Mouse (Mus musculus): Measurements from ENCODE around the gene Prom1. TPM values are rescaled to one million over a fixed set of nuclear protein-coding genes. Genes with fewer than 3 reads are reported as not detected.
A peak's percentile ranks its signal among the peaks of the same experiment; 100 is the strongest.

Gene Prom1
- polyA plus RNA-seq, 1 experiment from 2014 or later = 101 TPM

DNA sequence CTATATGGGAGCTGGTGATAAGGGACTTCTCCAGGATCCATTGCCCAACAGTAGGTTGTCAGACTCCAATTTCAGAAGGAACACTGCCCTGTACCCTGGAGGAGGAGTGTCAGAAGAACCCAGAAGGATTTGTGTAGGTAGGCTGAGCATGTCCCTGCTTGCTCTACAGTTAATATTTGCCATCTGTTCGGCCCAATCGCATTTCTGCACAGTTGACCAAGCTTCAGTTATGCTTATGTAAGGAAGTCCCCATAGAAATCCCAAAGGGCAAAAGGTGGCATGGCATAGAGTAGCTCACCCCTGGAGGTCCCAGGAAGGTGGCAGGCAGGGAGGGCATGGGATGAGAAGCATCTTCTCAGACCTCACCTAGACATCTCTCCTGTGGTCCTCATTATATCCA lies 19.6 kb upstream of the Prom1 start:
- no peak for TF ChIP-seq CTCF (IDR thresholded peaks at IDR 0.05; ENCODE audit: low read depth)
- Histone ChIP-seq H3K4me3 (replicated peaks; ENCODE audit: low read depth, low read length) (no peak overlapping the region), H3K27ac (no peak overlapping the region), H3K27me3 (ENCODE audit: insufficient read depth, low read length) (no peaks in the 10 kb centered on the region), H3K36me3 (ENCODE audit: insufficient read depth, low read length) (no peaks in the 10 kb centered on the region), H3K9ac (ENCODE audit: low read depth, low read length) (no peak overlapping the region), H3K4me1 (replicated peaks; ENCODE audit: insufficient read depth, low read length) (no peaks in the 10 kb centered on the region), H3K4me2 (ENCODE audit: low read length) (no peak overlapping the region), H3K9me3 (replicated peaks; ENCODE audit: low read length) (no peaks in the 10 kb centered on the region)
- DNase-seq (ENCODE audit: low spot score) = no peak
- no peak; the same call in 1 of the 2 replicates for ATAC-seq (replicated peaks; ENCODE audit: low FRiP score, low read depth)
- 53% methylated on average over 2 of the region's 2 CpGs for WGBS

DNA sequence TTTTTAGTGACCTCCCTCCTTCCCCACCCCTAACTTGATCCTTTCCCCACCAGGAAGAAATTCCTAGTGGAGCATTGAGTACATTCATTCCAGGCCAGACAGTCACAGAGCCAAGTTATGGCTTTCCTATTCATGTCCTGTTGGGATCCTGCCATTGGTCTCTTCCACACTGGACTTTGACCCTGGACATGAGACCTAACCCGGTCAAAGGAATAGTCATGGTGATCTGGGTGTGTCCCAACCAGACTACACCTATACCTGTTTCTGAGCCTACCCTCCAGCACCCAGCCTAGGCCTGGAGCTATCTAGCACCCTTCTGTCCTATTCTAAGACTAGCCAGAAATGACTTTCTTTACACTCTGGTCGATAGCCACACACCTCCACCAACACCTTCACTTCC lies 11.3 kb upstream of the Prom1 start:
- Histone ChIP-seq H3K9ac (ENCODE audit: low read depth, low read length) (no peak overlapping the region), H3K36me3 (ENCODE audit: insufficient read depth, low read length) (no peaks in the 10 kb centered on the region), H3K9me3 (replicated peaks; ENCODE audit: low read length) (no peaks in the 10 kb centered on the region), H3K27ac (no peak overlapping the region), H3K27me3 (ENCODE audit: insufficient read depth, low read length) (no peaks in the 10 kb centered on the region), H3K4me1 (replicated peaks; ENCODE audit: insufficient read depth, low read length) (no peaks in the 10 kb centered on the region), H3K4me2 (ENCODE audit: low read length) (no peak overlapping the region), H3K4me3 (replicated peaks; ENCODE audit: low read depth, low read length) (no peak overlapping the region)
- 76% methylated on average over 2 of the region's 2 CpGs for WGBS
- no peak for TF ChIP-seq CTCF (IDR thresholded peaks at IDR 0.05; ENCODE audit: low read depth)
- DNase-seq (ENCODE audit: low spot score) (peak; percentile 22), ATAC-seq (replicated peaks; ENCODE audit: low FRiP score, low read depth) (no peak)

DNA sequence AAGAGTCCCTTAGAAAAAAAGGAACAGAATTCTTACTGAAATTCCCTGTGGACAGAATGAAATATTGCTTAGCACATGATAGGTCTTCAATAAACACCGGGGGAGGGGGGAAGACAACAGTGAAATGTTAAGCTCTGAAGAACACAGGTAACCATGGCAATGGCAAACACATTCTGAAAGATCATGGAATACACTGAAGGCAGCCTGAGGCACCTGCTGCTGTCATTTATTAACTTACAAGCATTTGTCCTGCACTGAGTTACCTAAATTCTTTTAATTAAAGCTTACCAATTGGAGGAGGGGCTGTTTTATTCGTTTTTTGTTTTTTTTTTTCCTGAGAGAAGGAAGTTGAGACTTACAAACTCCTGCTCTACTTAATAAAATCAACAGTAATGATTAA lies 7.3 kb upstream of the Prom1 start:
- no peak overlapping the region for H3K27ac ChIP-seq
- H3K4me3 ChIP-seq (replicated peaks; ENCODE audit: low read depth, low read length) = no peak overlapping the region
- no peaks in the 10 kb centered on the region for H3K36me3 ChIP-seq (ENCODE audit: insufficient read depth, low read length)
- no peak for TF ChIP-seq CTCF (IDR thresholded peaks at IDR 0.05; ENCODE audit: low read depth)
- no peak overlapping the region for H3K4me2 ChIP-seq (ENCODE audit: low read length)
- H3K9me3 ChIP-seq (replicated peaks; ENCODE audit: low read length) = peaks cover 3% of the 10 kb centered on the region; the same call in 1 of the 2 replicates
- ATAC-seq (replicated peaks; ENCODE audit: low FRiP score, low read depth) (peak; percentile 81), DNase-seq (ENCODE audit: low spot score) (peak; percentile 47)
- peaks cover 8% of the 10 kb centered on the region for H3K4me1 ChIP-seq (replicated peaks; ENCODE audit: insufficient read depth, low read length)
- 38% methylated on average over 2 of the region's 2 CpGs for WGBS
- H3K27me3 ChIP-seq (ENCODE audit: insufficient read depth, low read length) = no peaks in the 10 kb centered on the region
- no peak overlapping the region for H3K9ac ChIP-seq (ENCODE audit: low read depth, low read length)

DNA sequence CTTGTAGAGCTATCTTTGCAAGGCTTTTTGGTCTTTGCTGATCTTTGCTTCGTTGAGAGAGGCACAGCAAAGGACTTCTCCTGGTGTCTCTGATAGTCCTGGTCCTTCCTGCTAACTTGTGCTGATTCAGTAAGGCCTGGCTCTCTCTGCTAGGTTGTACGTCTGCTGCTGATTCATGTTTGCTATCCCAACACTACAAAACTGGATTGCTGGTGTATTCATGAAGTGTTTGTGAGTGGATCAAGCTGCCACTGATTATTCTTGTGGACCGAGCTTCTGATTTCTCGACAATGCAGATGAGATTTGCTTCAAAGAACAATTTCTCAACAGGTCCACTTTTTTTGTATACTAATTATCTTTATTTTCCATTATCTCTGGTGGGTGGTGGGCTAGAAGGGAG lies 6.3 kb upstream of the Prom1 start:
- 89% methylated on average over 4 of the region's 4 CpGs for WGBS
- Histone ChIP-seq H3K27ac (no peak overlapping the region), H3K9me3 (replicated peaks; ENCODE audit: low read length) (peaks cover 3% of the 10 kb centered on the region; the same call in 1 of the 2 replicates), H3K27me3 (ENCODE audit: insufficient read depth, low read length) (no peaks in the 10 kb centered on the region), H3K36me3 (ENCODE audit: insufficient read depth, low read length) (no peaks in the 10 kb centered on the region), H3K4me2 (ENCODE audit: low read length) (no peak overlapping the region), H3K4me1 (replicated peaks; ENCODE audit: insufficient read depth, low read length) (peaks cover 8% of the 10 kb centered on the region), H3K4me3 (replicated peaks; ENCODE audit: low read depth, low read length) (no peak overlapping the region), H3K9ac (ENCODE audit: low read depth, low read length) (no peak overlapping the region)
- ATAC-seq (replicated peaks; ENCODE audit: low FRiP score, low read depth) = no peak
- no peak for TF ChIP-seq CTCF (IDR thresholded peaks at IDR 0.05; ENCODE audit: low read depth)
- no peak for DNase-seq (ENCODE audit: low spot score)

DNA sequence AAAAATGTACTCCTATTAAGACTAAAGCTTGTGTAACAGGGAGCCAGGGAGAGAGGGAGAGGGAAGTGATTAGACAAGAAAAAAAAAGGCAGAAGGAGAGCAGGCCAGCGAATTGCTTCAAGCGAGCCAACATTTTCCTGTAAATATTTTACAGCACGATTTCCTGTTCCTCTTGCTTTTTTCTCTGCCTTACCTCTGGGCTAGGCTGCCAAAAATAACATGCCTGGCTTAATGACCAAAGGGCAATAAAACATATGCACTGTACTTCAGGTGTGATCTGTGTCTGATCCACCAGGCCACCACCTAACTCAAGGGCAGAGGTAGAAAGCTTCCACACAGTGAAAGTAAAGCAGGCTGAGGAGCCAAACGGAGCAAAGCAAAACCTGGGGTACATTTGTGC lies 3.4 kb upstream of the Prom1 start:
- no peak overlapping the region for H3K9ac ChIP-seq (ENCODE audit: low read depth, low read length)
- TF ChIP-seq CTCF (IDR thresholded peaks at IDR 0.05; ENCODE audit: low read depth) = no peak
- no peaks in the 10 kb centered on the region for H3K36me3 ChIP-seq (ENCODE audit: insufficient read depth, low read length)
- peak; percentile 65 for DNase-seq (ENCODE audit: low spot score)
- peak overlapping the region; percentile 70 for H3K27ac ChIP-seq
- H3K4me3 ChIP-seq (replicated peaks; ENCODE audit: low read depth, low read length) = no peak overlapping the region
- no peak for ATAC-seq (replicated peaks; ENCODE audit: low FRiP score, low read depth)
- H3K4me1 ChIP-seq (replicated peaks; ENCODE audit: insufficient read depth, low read length) = peaks cover 8% of the 10 kb centered on the region
- no peak overlapping the region for H3K4me2 ChIP-seq (ENCODE audit: low read length)
- WGBS = 21% methylated on average over 4 of the region's 4 CpGs
- peaks cover 3% of the 10 kb centered on the region; the same call in 1 of the 2 replicates for H3K9me3 ChIP-seq (replicated peaks; ENCODE audit: low read length)
- no peaks in the 10 kb centered on the region for H3K27me3 ChIP-seq (ENCODE audit: insufficient read depth, low read length)

DNA sequence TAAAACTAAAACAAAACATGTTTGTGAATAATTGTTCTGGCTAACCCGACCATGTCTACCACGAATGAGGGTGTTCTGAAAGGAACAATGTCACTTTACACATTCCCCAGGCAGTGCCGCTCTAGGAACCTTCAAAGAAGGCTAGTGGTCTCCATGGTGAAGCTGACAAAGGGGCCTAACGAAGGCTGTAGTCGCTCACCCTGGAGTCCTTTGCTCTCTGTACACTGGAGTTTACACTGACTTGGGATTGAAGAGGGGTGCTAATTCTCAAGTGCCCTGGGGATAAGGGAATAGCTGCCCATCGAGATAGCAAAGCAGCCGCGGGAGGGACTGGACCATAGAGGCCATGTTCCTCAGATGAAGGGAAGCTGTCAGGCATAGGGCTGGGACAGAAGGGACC lies 2.9 kb upstream of the Prom1 start:
- 52% methylated on average over 8 of the region's 8 CpGs for WGBS
- Histone ChIP-seq H3K9me3 (replicated peaks; ENCODE audit: low read length) (peaks cover 3% of the 10 kb centered on the region; the same call in 1 of the 2 replicates), H3K4me1 (replicated peaks; ENCODE audit: insufficient read depth, low read length) (peaks cover 8% of the 10 kb centered on the region), H3K27ac (peak overlapping the region; percentile 70), H3K27me3 (ENCODE audit: insufficient read depth, low read length) (no peaks in the 10 kb centered on the region), H3K9ac (ENCODE audit: low read depth, low read length) (no peak overlapping the region), H3K4me3 (replicated peaks; ENCODE audit: low read depth, low read length) (no peak overlapping the region), H3K36me3 (ENCODE audit: insufficient read depth, low read length) (no peaks in the 10 kb centered on the region), H3K4me2 (ENCODE audit: low read length) (no peak overlapping the region)
- DNase-seq (ENCODE audit: low spot score) (no peak), ATAC-seq (replicated peaks; ENCODE audit: low FRiP score, low read depth) (no peak)
- no peak for TF ChIP-seq CTCF (IDR thresholded peaks at IDR 0.05; ENCODE audit: low read depth)

DNA sequence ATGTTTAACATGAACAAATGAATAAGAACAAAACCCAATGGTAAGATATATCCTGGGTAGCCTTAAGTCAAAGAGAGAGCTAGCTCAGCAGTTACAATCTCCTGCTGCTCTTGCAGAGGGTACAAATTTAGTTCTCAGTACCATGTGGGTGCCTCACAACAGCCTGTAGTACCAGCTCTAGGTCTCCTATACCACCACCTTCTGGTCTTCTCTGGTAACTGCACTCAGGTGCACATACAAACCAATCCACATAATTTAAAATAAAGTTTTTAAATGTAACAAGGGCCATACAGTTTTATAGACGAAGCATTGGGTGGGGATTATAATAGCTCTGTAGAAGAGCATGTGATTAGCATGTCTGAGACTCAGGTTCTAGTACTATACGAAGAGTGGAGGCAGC lies 2.3 kb upstream of the Prom1 start:
- Histone ChIP-seq H3K9ac (ENCODE audit: low read depth, low read length) (no peak overlapping the region), H3K27ac (peak overlapping the region; percentile 70; the same call in 1 of the 2 replicates), H3K9me3 (replicated peaks; ENCODE audit: low read length) (peaks cover 3% of the 10 kb centered on the region; the same call in 1 of the 2 replicates), H3K27me3 (ENCODE audit: insufficient read depth, low read length) (no peaks in the 10 kb centered on the region), H3K4me3 (replicated peaks; ENCODE audit: low read depth, low read length) (no peak overlapping the region), H3K4me1 (replicated peaks; ENCODE audit: insufficient read depth, low read length) (peaks cover 11% of the 10 kb centered on the region), H3K36me3 (ENCODE audit: insufficient read depth, low read length) (no peaks in the 10 kb centered on the region), H3K4me2 (ENCODE audit: low read length) (no peak overlapping the region)
- WGBS = 94% methylated on average over 2 of the region's 2 CpGs
- DNase-seq (ENCODE audit: low spot score) = peak; percentile 44
- no peak for ATAC-seq (replicated peaks; ENCODE audit: low FRiP score, low read depth)
- peak; percentile 56 for TF ChIP-seq CTCF (IDR thresholded peaks at IDR 0.05; ENCODE audit: low read depth)
